Mouse (Mus musculus): ENCODE measurements at regions not wholly inside any gene's neighbourhood (a gene's known extent, or its start where the extent isn't known, plus 50 kb on each side); places are given as distances from the start of the nearest gene placed in this dataset.

DNA sequence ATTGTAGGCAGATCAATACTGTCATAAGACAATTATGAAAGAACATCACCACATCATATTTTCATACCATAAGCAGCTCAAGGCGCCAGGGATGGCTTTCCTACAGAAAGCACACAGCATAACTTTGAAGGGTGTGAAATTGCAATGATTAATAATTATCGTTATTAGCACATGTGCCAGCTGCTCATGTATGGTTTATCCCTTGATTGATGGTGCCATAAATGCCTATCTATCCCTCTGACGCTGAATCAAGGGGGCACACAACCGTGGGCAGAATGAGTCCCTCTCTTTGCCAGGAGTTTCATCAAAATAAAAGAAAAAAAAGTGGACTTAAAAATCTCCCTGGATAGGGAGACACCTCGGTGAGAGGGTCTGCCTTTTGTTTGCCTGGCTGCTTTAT, 58.5 kb downstream of the Olig3 start:
- TF ChIP-seq CTCF (IDR thresholded peaks at IDR 0.05; ENCODE audit: low read depth) (no peak), EP300 (optimal IDR thresholded peaks at IDR 0.05) (no peak)
